Mouse (Mus musculus) lung, postnatal 0 days (tissue): ENCODE measurements around the gene Fgf3.

Experiments used
- CTCF ChIP-seq: IDR thresholded peaks from 2 replicates; pipeline ENCODE4 v1.5.1; 2016; ENCODE audit warnings: antibody characterized with exemption, mild to moderate bottlenecking
- EP300 ChIP-seq: IDR thresholded peaks from 2 replicates; pipeline ENCODE4 v1.6.1; 2016; ENCODE audit warnings: antibody characterized with exemption, mild to moderate bottlenecking, control low read depth

GRCm38 (mm10) chr7:144883106-144883505 lies 45.2 kb downstream of the Fgf3 start:
- no peak for TF ChIP-seq CTCF
- no peak for TF ChIP-seq EP300
